Mouse (Mus musculus) lung, embryonic 14.5 days (tissue): Measurements from ENCODE around the gene Ghsr. TPM values are rescaled to one million over a fixed set of nuclear protein-coding genes. Genes with fewer than 3 reads are reported as not detected.

ENCODE experiments used
- ATAC-seq: fragments of 200-750 bp; cut with Nextera tagmentation; 2 replicates; pipeline ENCODE4 v1.8.0; 2017; ENCODE audit warnings: mild to moderate bottlenecking, moderate TSS enrichment, moderate library complexity; ENCODE audit not compliant: insufficient read depth
- DNase-seq: peaks from one replicate; pipeline ENCODE4 v3.0.0-alpha.2; 2015
- H3K27ac ChIP-seq: fragments of 300-500 bp; sonication (generic); 2 replicates; pipeline ENCODE4 v1.5.1; 2014; ENCODE audit warnings: low read depth, mild to moderate bottlenecking, moderate library complexity
- H3K27me3 ChIP-seq: fragments of 300-500 bp; sonication (generic); 2 replicates; pipeline ENCODE4 v1.6.1; 2014; ENCODE audit warnings: low read length, control low read depth; ENCODE audit not compliant: insufficient read depth
- H3K36me3 ChIP-seq: fragments of 300-500 bp; sonication (generic); 2 replicates; pipeline ENCODE4 v1.6.1; 2014; ENCODE audit warnings: control low read depth; ENCODE audit not compliant: insufficient read depth
- H3K4me1 ChIP-seq: fragments of 300-500 bp; sonication (generic); 2 replicates; pipeline ENCODE4 v1.6.1; 2014; ENCODE audit warnings: antibody characterized with exemption, control low read depth; ENCODE audit not compliant: insufficient read depth
- H3K4me2 ChIP-seq: fragments of 300-500 bp; sonication (generic); 2 replicates; pipeline ENCODE4 v1.6.1; 2014; ENCODE audit warnings: mild to moderate bottlenecking
- H3K4me3 ChIP-seq: fragments of 300-500 bp; sonication (generic); 2 replicates; pipeline ENCODE4 v1.5.1; 2014; ENCODE audit warnings: low read depth, low read length
- H3K9ac ChIP-seq: fragments of 300-500 bp; sonication (generic); 2 replicates; pipeline ENCODE4 v1.6.1; 2014
- H3K9me3 ChIP-seq: fragments of 300-500 bp; sonication (generic); 2 replicates; pipeline ENCODE4 v1.6.1; 2016; ENCODE audit warnings: low read depth, low read length, control low read depth
- CTCF ChIP-seq: IDR thresholded peaks from 2 replicates; pipeline ENCODE4 v1.5.1; 2016; ENCODE audit warnings: antibody characterized with exemption, low read depth
- WGBS: fragments of 180-500 bp; shearing (Covaris S2); extraction: QIAGEN DNeasy Blood & Tissue Kit; methylation state at CpG from one replicate; pipeline ENCODE4 v1.1.7; 2014; 5-methylcytosine and 5-hydroxymethylcytosine counted together
- polyA plus RNA-seq: library from polyadenylated mRNA; unstranded; fragments of >200 nt; fragmentation: Nextera tagmentation; extraction: Ambion mirVana; gene quantifications from 2 replicates; pipeline ENCODE4 v1.2.1, GENCODE M21; 2014

The Ghsr gene
- polyA plus RNA-seq, 1 experiment from 2014 or later = not detected

GRCm38 (mm10) chr3:27427406-27427805 is 56.3 kb downstream of the Ghsr start:
- Histone ChIP-seq H3K4me3 (no peak overlapping the region), H3K9me3 (no peaks in the 10 kb centered on the region), H3K9ac (no peak overlapping the region), H3K27me3 (no peaks in the 10 kb centered on the region), H3K4me2 (no peak overlapping the region), H3K36me3 (peaks cover 88% of the 10 kb centered on the region), H3K4me1 (no peaks in the 10 kb centered on the region), H3K27ac (no peak overlapping the region)
- 90% methylated on average over 6 of the region's 6 CpGs for WGBS
- DNase-seq (no peak), ATAC-seq (no peak)
- TF ChIP-seq CTCF = no peak

Other genes starting within 250 kb of the Ghsr start
- 73.3 and 82.0 TPM in 2 replicates for gene Ect2, start 217.5 kb upstream of the Ghsr start, polyA plus RNA-seq
- gene Nceh1, start 188.4 kb upstream of the Ghsr start, polyA plus RNA-seq = 4.1 and 6.8 TPM in 2 replicates
- gene Tnfsf10, start 54.3 kb upstream of the Ghsr start, polyA plus RNA-seq = 1.6 and 2.1 TPM in 2 replicates